Mouse (Mus musculus) liver, adult 2 months (tissue): Measurements from ENCODE around the gene Trappc6a.

Experiments
- CTCF ChIP-seq: fragments of 200-500 bp; IDR thresholded peaks from 2 replicates; pipeline ENCODE4 v1.5.1; 2011; ENCODE audit warnings: low read depth, low read length, control low read depth
- POLR2A ChIP-seq: fragments of 200-500 bp; IDR thresholded peaks from 2 replicates; pipeline ENCODE4 v1.6.1; 2011; ENCODE audit warnings: low read length, control low read depth; ENCODE audit not compliant: insufficient read depth; ENCODE audit errors: extremely low read depth

DNA sequence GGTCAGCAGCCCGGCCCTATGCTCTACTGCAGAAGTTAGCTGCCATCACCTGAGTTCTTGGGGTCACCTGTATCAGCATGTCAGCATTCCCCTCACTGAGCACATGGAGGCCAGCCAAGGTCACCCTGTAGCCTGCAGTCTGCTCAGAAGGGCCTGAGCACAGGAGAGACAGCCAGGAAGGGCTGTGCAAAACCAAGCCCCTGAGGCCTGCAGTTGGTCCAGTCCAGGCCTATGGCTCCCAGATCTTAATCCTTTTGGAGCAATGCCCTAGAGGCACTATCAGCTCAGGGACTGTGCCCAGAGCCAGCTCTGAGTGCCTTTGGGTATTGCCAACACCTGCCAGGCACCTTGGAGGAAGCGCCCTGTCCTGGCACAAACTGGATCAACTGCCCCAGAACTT lies 48.9 kb downstream of the Trappc6a start:
- TF ChIP-seq CTCF (no peak), POLR2A (no peak)
